In the genomic region with DNA sequence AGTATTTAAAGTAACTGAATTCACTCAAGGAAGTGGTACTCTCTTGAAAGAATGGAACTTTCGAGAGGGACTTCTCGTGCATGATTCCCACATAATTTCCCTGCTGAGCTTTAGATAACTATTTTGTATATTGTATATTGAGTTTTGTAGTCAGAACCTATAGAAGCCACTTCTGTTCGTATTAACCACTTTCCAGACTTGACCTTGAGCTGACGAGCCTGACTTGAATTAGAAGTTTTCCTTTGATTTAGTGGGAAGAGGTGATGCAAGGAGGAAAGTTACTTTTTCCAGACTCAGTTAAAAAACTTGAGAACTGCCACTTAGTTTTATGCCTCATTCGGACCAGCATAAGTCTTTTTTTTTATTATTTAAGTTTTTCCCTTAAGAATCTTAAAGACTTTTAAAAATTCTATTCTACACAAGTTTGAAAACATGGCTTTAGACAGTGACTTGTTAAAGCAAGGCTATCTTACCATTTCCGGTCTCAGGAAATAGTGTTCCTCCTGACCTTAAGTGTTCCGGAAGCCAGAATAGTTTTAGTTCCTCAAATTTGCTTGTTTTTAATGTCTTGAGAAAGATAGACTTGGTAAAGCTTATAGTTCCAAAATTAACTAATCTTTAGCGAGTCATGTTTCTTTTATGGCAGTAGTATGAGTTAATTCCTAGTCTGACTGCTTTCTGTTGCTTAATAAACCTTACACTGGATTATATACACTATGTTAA, we compare ENCODE assay signal across 10 mouse cellular contexts. TPM values are rescaled to one million over a fixed set of nuclear protein-coding genes. Genes with fewer than 3 reads are reported as not detected.
DNase-seq lines count a peak whose midpoint lies in the region; ATAC-seq lines count a peak whose summit lies in the region.
"Had no signal": no experiment of that assay in that cellular context is flagged by ENCODE, and none has a peak within 500 bp of the region (broad histone marks: within the 10 kb centered on the region; RNA-seq: fewer than 3 reads in every experiment).

No protein-coding gene starts in this region.

- no peak for ATAC-seq in forebrain, embryonic 11.5 days (replicated peaks; ENCODE audit: low FRiP score)
- no peak for ATAC-seq in heart, embryonic 16.5 days (replicated peaks; ENCODE audit: extremely low read depth, insufficient read depth, low FRiP score)

- no peak overlapping the region for H3K27ac ChIP-seq in forebrain, embryonic 11.5 days (ENCODE audit: low read depth, low read length)
- H3K27ac ChIP-seq in forebrain, embryonic 10.5 days = no peak overlapping the region
- H3K27ac ChIP-seq in heart, embryonic 16.5 days (ENCODE audit: low read length) = peak overlapping the region; percentile 45; the same call in 1 of the 2 replicates

- no peak for DNase-seq in forebrain, embryonic 11.5 days (ENCODE audit: low spot score)
- DNase-seq in forebrain, embryonic 10.5 days (ENCODE audit: extremely low spot score, low spot score) = no peak
- peak; percentile 55 for DNase-seq in CD4-positive, CD25-positive, alpha-beta regulatory T cell, adult 2 months (ENCODE audit: low read depth, low spot score)
- DNase-seq in lung, postnatal 25 days (ENCODE audit: low spot score) = peak; percentile 47
- DNase-seq in layer of hippocampus, adult 9-10 months (ENCODE audit: low spot score) = no peak
- DNase-seq in embryo, embryonic 11 days = no peak
- DNase-seq in frontal cortex, postnatal 25 days (ENCODE audit: low spot score in 2 of 2) = no peak

- 0 out of 2 replicates have a peak, but pooled peaks cover 2% of the 10 kb centered on the region for H3K4me1 ChIP-seq in forebrain, embryonic 11.5 days (replicated peaks; ENCODE audit: control insufficient read depth, insufficient read depth, low read length)
- peaks cover 34% of the 10 kb centered on the region for H3K4me1 ChIP-seq in forebrain, embryonic 10.5 days
- H3K4me1 ChIP-seq in heart, embryonic 16.5 days (ENCODE audit: control insufficient read depth, insufficient read depth, low read length) = peaks cover 26% of the 10 kb centered on the region

- no peak overlapping the region for H3K9ac ChIP-seq in forebrain, embryonic 11.5 days (ENCODE audit: low read length)
- H3K9ac ChIP-seq in heart, embryonic 16.5 days (ENCODE audit: low read length) = peak overlapping the region; percentile 91

- no peaks in the 10 kb centered on the region for H3K36me3 ChIP-seq in forebrain, embryonic 11.5 days (ENCODE audit: control insufficient read depth, insufficient read depth, low read length)
- H3K36me3 ChIP-seq in forebrain, embryonic 10.5 days (replicated peaks) = peaks cover 4% of the 10 kb centered on the region; the same call in 1 of the 2 replicates
- no peaks in the 10 kb centered on the region for H3K36me3 ChIP-seq in heart, embryonic 16.5 days (ENCODE audit: control insufficient read depth, insufficient read depth)

- H3K4me2 ChIP-seq in forebrain, embryonic 11.5 days (ENCODE audit: low read depth, low read length, severe bottlenecking) = peak overlapping the region; percentile 18; the same call in 1 of the 2 replicates
- peak overlapping the region; percentile 72 for H3K4me2 ChIP-seq in heart, embryonic 16.5 days (ENCODE audit: low read depth, low read length)

- H3K4me3 ChIP-seq in forebrain, embryonic 11.5 days (ENCODE audit: low read depth, low read length) = no peak overlapping the region
- no peak overlapping the region; the same call in 1 of the 2 replicates for H3K4me3 ChIP-seq in forebrain, embryonic 10.5 days
- H3K4me3 ChIP-seq in heart, embryonic 16.5 days (ENCODE audit: low read length) = peak overlapping the region; percentile 84

- H3K9me3 ChIP-seq in forebrain, embryonic 11.5 days (ENCODE audit: control insufficient read depth, low read length) = no peaks in the 10 kb centered on the region
- H3K9me3 ChIP-seq in forebrain, embryonic 10.5 days = no peaks in the 10 kb centered on the region
- no peaks in the 10 kb centered on the region for H3K9me3 ChIP-seq in heart, embryonic 16.5 days (replicated peaks; ENCODE audit: control insufficient read depth, low read length)

- WGBS in forebrain, embryonic 11.5 days = 84% methylated on average over 8 of the region's 8 CpGs
- 87% methylated on average over 8 of the region's 8 CpGs for WGBS in forebrain, embryonic 10.5 days
- 41% methylated on average over 8 of the region's 8 CpGs for WGBS in heart, embryonic 16.5 days

- H3K27me3 ChIP-seq in forebrain, embryonic 11.5 days (ENCODE audit: control insufficient read depth, insufficient read depth, low read length) = no peaks in the 10 kb centered on the region
- no peaks in the 10 kb centered on the region for H3K27me3 ChIP-seq in forebrain, embryonic 10.5 days (ENCODE audit: poor library complexity, severe bottlenecking)
- no peaks in the 10 kb centered on the region for H3K27me3 ChIP-seq in heart, embryonic 16.5 days (ENCODE audit: control insufficient read depth, insufficient read depth, low read length)

RNA-seq across cellular contexts. Expression of a gene that starts 1.6 kb away (rescaled TPM):
- 0.09 TPM in 1 of 2 replicates, not detected in the other for polyA plus RNA-seq in forebrain, embryonic 11.5 days (2014; fragmentation: Nextera tagmentation; extraction: Ambion mirVana)
- not detected in 2 replicates for polyA plus RNA-seq in forebrain, embryonic 10.5 days (2016; fragmentation: Nextera tagmentation; extraction: Ambion mirVana)
- polyA plus RNA-seq in heart, embryonic 16.5 days (2015; fragmentation: Nextera tagmentation; extraction: Ambion mirVana) = not detected in 2 replicates
- polyA plus RNA-seq: C2C12; testis, adult 2 months had no signal

RNA-seq across cellular contexts. Expression of a gene that starts 2.1 kb away (rescaled TPM):
- 16.0 and 16.2 TPM in 2 replicates for polyA plus RNA-seq in forebrain, embryonic 11.5 days (2014; fragmentation: Nextera tagmentation; extraction: Ambion mirVana)
- 8.0 and 10.1 TPM in 2 replicates for polyA plus RNA-seq in forebrain, embryonic 10.5 days (2016; fragmentation: Nextera tagmentation; extraction: Ambion mirVana)
- 10.1 and 12.2 TPM in 2 replicates for polyA plus RNA-seq in heart, embryonic 16.5 days (2015; fragmentation: Nextera tagmentation; extraction: Ambion mirVana)

RNA-seq across cellular contexts. Expression of a gene that starts 6.0 kb away (rescaled TPM):
- polyA plus RNA-seq in forebrain, embryonic 11.5 days (2014; fragmentation: Nextera tagmentation; extraction: Ambion mirVana) = 157 and 176 TPM in 2 replicates
- polyA plus RNA-seq in forebrain, embryonic 10.5 days (2016; fragmentation: Nextera tagmentation; extraction: Ambion mirVana) = 224 TPM in 2 replicates
- polyA plus RNA-seq in heart, embryonic 16.5 days (2015; fragmentation: Nextera tagmentation; extraction: Ambion mirVana) = 164 and 169 TPM in 2 replicates

RNA-seq across cellular contexts. Expression of a gene that starts 8.6 kb away (rescaled TPM):
- polyA plus RNA-seq in forebrain, embryonic 11.5 days (2014; fragmentation: Nextera tagmentation; extraction: Ambion mirVana) = 0.05 TPM in 1 of 2 replicates, not detected in the other
- polyA plus RNA-seq in forebrain, embryonic 10.5 days (2016; fragmentation: Nextera tagmentation; extraction: Ambion mirVana) = 0.06 and 0.10 TPM in 2 replicates
- not detected in 2 replicates for polyA plus RNA-seq in heart, embryonic 16.5 days (2015; fragmentation: Nextera tagmentation; extraction: Ambion mirVana)

RNA-seq across cellular contexts. Expression of a gene that starts 28.4 kb away (rescaled TPM):
- 12.9 and 14.2 TPM in 2 replicates for polyA plus RNA-seq in forebrain, embryonic 11.5 days (2014; fragmentation: Nextera tagmentation; extraction: Ambion mirVana)
- 10.8 and 14.4 TPM in 2 replicates for polyA plus RNA-seq in forebrain, embryonic 10.5 days (2016; fragmentation: Nextera tagmentation; extraction: Ambion mirVana)
- 11.3 and 11.7 TPM in 2 replicates for polyA plus RNA-seq in heart, embryonic 16.5 days (2015; fragmentation: Nextera tagmentation; extraction: Ambion mirVana)

Comparison
In these comparisons a context has a peak if more than half of its experiments do, and no peak if none do; other contexts are left out.
1. DNase-seq: peak in CD4-positive, CD25-positive, alpha-beta regulatory T cell, adult 2 months (single experiment) and lung, postnatal 25 days (single experiment); none in forebrain, embryonic 11.5 days (single experiment), forebrain, embryonic 10.5 days (single experiment), layer of hippocampus, adult 9-10 months (single experiment), embryo, embryonic 11 days (single experiment) and frontal cortex, postnatal 25 days (0 of 2).